Mouse (Mus musculus) cerebral cortex, adult 2 months (tissue): ENCODE data around the gene Rwdd2b.

Experiments
- WGBS: fragments of 180-500 bp; shearing (Covaris S2); methylation state at CpG from one replicate; pipeline ENCODE4 v1.1.7; 2018; 5-methylcytosine and 5-hydroxymethylcytosine counted together

Gene Rwdd2b

GRCm38 (mm10) chr16:87393813-87394548, 46.4 kb downstream of the Rwdd2b start:
- WGBS: 42% methylated on average over 16 of the region's 16 CpGs

GRCm38 (mm10) chr16:87387444-87387977, 52.9 kb downstream of the Rwdd2b start:
- 62% methylated on average over 3 of the region's 3 CpGs for WGBS

GRCm38 (mm10) chr16:87384366-87384765, 56.0 kb downstream of the Rwdd2b start:
- WGBS: 90% methylated on average over 2 of the region's 2 CpGs
